Mouse (Mus musculus): Measurements from ENCODE around the gene Mtus2.

- TF ChIP-seq CTCF (conservative IDR thresholded peaks at IDR 0.05 in 1 of 2, IDR thresholded peaks at IDR 0.05 in 1 of 2; ENCODE audit: low read depth in 2 of 2, low read length in 2 of 2) (no peak), POLR2AphosphoS2 (IDR thresholded peaks at IDR 0.05; ENCODE audit: low read depth, low read length) (no peak), MAFK (IDR thresholded peaks at IDR 0.05; ENCODE audit: insufficient replicate concordance, low read length) (no peak), MYC (IDR thresholded peaks at IDR 0.05; ENCODE audit: low read depth, low read length) (no peak), PAX5 (IDR thresholded peaks at IDR 0.05; ENCODE audit: low read length) (no peak), MAZ (IDR thresholded peaks at IDR 0.05; ENCODE audit: low read depth, low read length) (no peak), MAX (IDR thresholded peaks at IDR 0.05; ENCODE audit: low read length) (no peak), POLR2A (IDR thresholded peaks at IDR 0.05; ENCODE audit: low read depth, low read length) (no peak), ELF1 (IDR thresholded peaks at IDR 0.05; ENCODE audit: low read depth, low read length) (no peak), NRF1 (IDR thresholded peaks at IDR 0.05; ENCODE audit: low read depth, low read length) (no peak), EP300 (IDR thresholded peaks at IDR 0.05; ENCODE audit: low read length) (no peak), BHLHE40 (IDR thresholded peaks at IDR 0.05; ENCODE audit: low read depth, low read length) (no peak), USF1 (IDR thresholded peaks at IDR 0.05; ENCODE audit: low read depth, low read length) (no peak), CHD2 (IDR thresholded peaks at IDR 0.05; ENCODE audit: low read length) (no peak)
Observed at GRCm38 (mm10) chr5:148005263-148005662, 48.1 kb downstream of the Mtus2 start.

All from CH12.LX (cell line).